Mouse (Mus musculus) heart, embryonic 14.5 days (tissue): Measurements from ENCODE around the gene Cyp2d26. TPM values are rescaled to one million over a fixed set of nuclear protein-coding genes. Genes with fewer than 3 reads are reported as not detected.
"Not testable (repeated sequence)": the region's sequence is repeated elsewhere in the genome, so short reads cannot be mapped to it uniquely, and the experiment has no call there.

Experiments used
- ATAC-seq: fragments of 200-750 bp; cut with Nextera tagmentation; 2 replicates; pipeline ENCODE4 v1.8.0; 2017; ENCODE audit warnings: low read depth, moderate TSS enrichment; ENCODE audit not compliant: insufficient number of reproducible peaks, insufficient read depth, low FRiP score
- H3K27ac ChIP-seq, 2 experiments: fragments of 200-500 bp in 1 of 2; fragments of 300-500 bp in 1 of 2; sonication (generic) in 1 of 2; replicated peaks in 1 of 2; 2 replicates each; pipeline ENCODE4 v1.5.1; 2012 to 2014; ENCODE audit warnings: low read depth in 2 of 2, low read length in 2 of 2, control low read depth in 1 of 2, mild to moderate bottlenecking in 1 of 2, mixed read lengths in 1 of 2; ENCODE audit not compliant: control insufficient read depth in 1 of 2, insufficient read depth in 1 of 2
- H3K27me3 ChIP-seq: fragments of 300-500 bp; sonication (generic); 2 replicates; pipeline ENCODE4 v1.6.1; 2014; ENCODE audit warnings: mild to moderate bottlenecking, low read length, control low read depth; ENCODE audit not compliant: control insufficient read depth, insufficient read depth
- H3K36me3 ChIP-seq: fragments of 300-500 bp; sonication (generic); 2 replicates; pipeline ENCODE4 v1.6.1; 2014; ENCODE audit warnings: mild to moderate bottlenecking, control low read depth, low read length, mixed read lengths; ENCODE audit not compliant: control insufficient read depth, insufficient read depth
- H3K4me1 ChIP-seq, 2 experiments: fragments of 200-500 bp in 1 of 2; fragments of 300-500 bp in 1 of 2; sonication (generic) in 1 of 2; 2 replicates each; pipeline ENCODE4 v1.6.1; 2012 to 2014; ENCODE audit warnings: low read length in 2 of 2, control low read depth in 1 of 2, mixed read lengths in 1 of 2; ENCODE audit not compliant: control insufficient read depth in 2 of 2, insufficient read depth in 2 of 2
- H3K4me2 ChIP-seq: fragments of 300-500 bp; sonication (generic); 2 replicates; pipeline ENCODE4 v1.6.1; 2014; ENCODE audit warnings: mild to moderate bottlenecking, low read length
- H3K4me3 ChIP-seq, 2 experiments: fragments of 200-500 bp in 1 of 2; fragments of 300-500 bp in 1 of 2; sonication (generic) in 1 of 2; 2 replicates each; pipeline ENCODE4 v1.5.1; 2012 to 2014; ENCODE audit warnings: low read length in 2 of 2, mild to moderate bottlenecking in 2 of 2, control low read depth in 1 of 2, low read depth in 1 of 2, moderate library complexity in 1 of 2; ENCODE audit not compliant: control insufficient read depth in 1 of 2, insufficient read depth in 1 of 2
- H3K9ac ChIP-seq: fragments of 300-500 bp; sonication (generic); 2 replicates; pipeline ENCODE4 v1.6.1; 2014; ENCODE audit warnings: mild to moderate bottlenecking, low read length
- H3K9me3 ChIP-seq: fragments of 300-500 bp; sonication (generic); 2 replicates; pipeline ENCODE4 v1.6.1; 2016; ENCODE audit warnings: low read length, control low read depth; ENCODE audit not compliant: control insufficient read depth
- WGBS: fragments of 180-500 bp; shearing (Covaris S2); extraction: QIAGEN DNeasy Blood & Tissue Kit; methylation state at CpG from one replicate; pipeline ENCODE4 v1.1.7; 2014; 5-methylcytosine and 5-hydroxymethylcytosine counted together
- polyA plus RNA-seq: library from polyadenylated mRNA; unstranded; fragments of >200 nt; fragmentation: Nextera tagmentation; extraction: Ambion mirVana; gene quantifications from 2 replicates; pipeline ENCODE4 v1.2.1, GENCODE M21; 2014

Gene Cyp2d26
- polyA plus RNA-seq, 1 experiment from 2014 or later: not detected

GRCm38 (mm10) chr15:82793454-82793853, 640 bp downstream of the Cyp2d26 start:
- no peaks in the 10 kb centered on the region for H3K9me3 ChIP-seq
- no peaks in the 10 kb centered on the region for H3K27me3 ChIP-seq
- no peak overlapping the region for H3K9ac ChIP-seq
- no peaks in the 10 kb centered on the region for H3K4me1 ChIP-seq
- H3K4me3 ChIP-seq: no peak overlapping the region
- no peak overlapping the region for H3K4me2 ChIP-seq
- ATAC-seq: no peak
- no peak overlapping the region for H3K27ac ChIP-seq
- H3K36me3 ChIP-seq: no peaks in the 10 kb centered on the region
- 70% methylated on average over 1 of the region's 1 CpGs for WGBS

- Histone ChIP-seq H3K4me2 (no peak overlapping the region), H3K36me3 (no peaks in the 10 kb centered on the region), H3K9me3 (no peaks in the 10 kb centered on the region), H3K4me3 (no peak overlapping the region), H3K27me3 (no peaks in the 10 kb centered on the region), H3K9ac (no peak overlapping the region), H3K27ac (no peak overlapping the region), H3K4me1 (no peaks in the 10 kb centered on the region)
- WGBS: 89% methylated on average over 11 of the region's 11 CpGs
- ATAC-seq: no peak
Measured at GRCm38 (mm10) chr15:82792566-82792965, 1.5 kb downstream of the Cyp2d26 start.

- H3K4me3 ChIP-seq: no peak overlapping the region
- no peaks in the 10 kb centered on the region for H3K9me3 ChIP-seq
- WGBS: 69% methylated on average over 1 of the region's 1 CpGs
Measured at GRCm38 (mm10) chr15:82784581-82784980, 9.5 kb downstream of the Cyp2d26 start.

GRCm38 (mm10) chr15:82783800-82784199, 10.3 kb downstream of the Cyp2d26 start:
- no peaks in the 10 kb centered on the region for H3K9me3 ChIP-seq
- no peaks in the 10 kb centered on the region for H3K36me3 ChIP-seq
- 75% methylated on average over 1 of the region's 1 CpGs for WGBS
- H3K4me2 ChIP-seq: no peak overlapping the region
- ATAC-seq: no peak
- no peak overlapping the region for H3K9ac ChIP-seq
- H3K27me3 ChIP-seq: no peaks in the 10 kb centered on the region
- no peak overlapping the region for H3K4me3 ChIP-seq
- H3K4me1 ChIP-seq: no peaks in the 10 kb centered on the region
- no peak overlapping the region for H3K27ac ChIP-seq

More at GRCm38 (mm10) chr15:82784581-82784980, 9.5 kb downstream of the Cyp2d26 start:
- no peak for ATAC-seq
- Histone ChIP-seq H3K36me3 (no peaks in the 10 kb centered on the region), H3K9ac (no peak overlapping the region), H3K4me1 (no peaks in the 10 kb centered on the region), H3K27me3 (no peaks in the 10 kb centered on the region), H3K4me2 (no peak overlapping the region), H3K27ac (no peak overlapping the region)

GRCm38 (mm10) chr15:82777856-82778255, 16.2 kb downstream of the Cyp2d26 start:
- H3K4me2 ChIP-seq, H3K9ac ChIP-seq, H3K9me3 ChIP-seq, ATAC-seq, H3K27ac ChIP-seq, H3K36me3 ChIP-seq, H3K27me3 ChIP-seq, H3K4me1 ChIP-seq, H3K4me3 ChIP-seq: not testable (repeated sequence)
- 74% methylated on average over 5 of the region's 5 CpGs for WGBS

- Histone ChIP-seq H3K4me3 (no peak overlapping the region), H3K9ac (no peak overlapping the region), H3K27ac (no peak overlapping the region), H3K27me3 (no peaks in the 10 kb centered on the region), H3K4me2 (no peak overlapping the region), H3K9me3 (no peaks in the 10 kb centered on the region), H3K4me1 (no peaks in the 10 kb centered on the region), H3K36me3 (no peaks in the 10 kb centered on the region)
- no peak for ATAC-seq
- WGBS: 66% methylated on average over 2 of the region's 2 CpGs
Measured at GRCm38 (mm10) chr15:82765943-82766342, 28.2 kb downstream of the Cyp2d26 start.

GRCm38 (mm10) chr15:82764881-82765280, 29.2 kb downstream of the Cyp2d26 start:
- no peaks in the 10 kb centered on the region for H3K27me3 ChIP-seq
- no peak overlapping the region for H3K9ac ChIP-seq
- ATAC-seq: no peak
- no peak overlapping the region for H3K4me2 ChIP-seq
- no peaks in the 10 kb centered on the region for H3K4me1 ChIP-seq
- H3K36me3 ChIP-seq: no peaks in the 10 kb centered on the region
- no peaks in the 10 kb centered on the region for H3K9me3 ChIP-seq
- no peak overlapping the region for H3K4me3 ChIP-seq
- H3K27ac ChIP-seq: no peak overlapping the region
- WGBS: 70% methylated on average over 6 of the region's 6 CpGs

GRCm38 (mm10) chr15:82763631-82764420, 30.3 kb downstream of the Cyp2d26 start, which contains the start of gene Cyp2d40:
TSS of gene Cyp2d40 (minus strand) at chr15:82764183.
- 88% methylated on average over 9 of the region's 9 CpGs for WGBS
- no peak for ATAC-seq

More at GRCm38 (mm10) chr15:82763631-82764420, 30.3 kb downstream of the Cyp2d26 start, which contains the start of gene Cyp2d40:
- H3K4me1 ChIP-seq: no peaks in the 10 kb centered on the region
- H3K4me3 ChIP-seq: no peak within 1 kb of the TSS
- no peaks in the 10 kb centered on the region for H3K9me3 ChIP-seq
- no peak within 1 kb of the TSS for H3K27ac ChIP-seq
- no peak within 1 kb of the TSS for H3K9ac ChIP-seq
- no peaks in the 10 kb centered on the region for H3K27me3 ChIP-seq
- no peaks in the 10 kb centered on the region for H3K36me3 ChIP-seq
- H3K4me2 ChIP-seq: no peak within 1 kb of the TSS
